Mouse (Mus musculus) heart, embryonic 15.5 days (tissue): ENCODE measurements around the gene Dnajb8. TPM values are rescaled to one million over a fixed set of nuclear protein-coding genes. Genes with fewer than 3 reads are reported as not detected.

ENCODE experiments used
- ATAC-seq: fragments of 200-750 bp; cut with Nextera tagmentation; replicated peaks from 2 replicates; pipeline ENCODE4 v1.8.0; 2017; ENCODE audit warnings: low read depth, moderate TSS enrichment; ENCODE audit not compliant: insufficient number of reproducible peaks, insufficient read depth, low FRiP score
- H3K27ac ChIP-seq: fragments of 300-500 bp; sonication (generic); 2 replicates; pipeline ENCODE4 v1.5.1; 2015; ENCODE audit warnings: mild to moderate bottlenecking, inconsistent platforms
- H3K27me3 ChIP-seq: fragments of 300-500 bp; sonication (generic); 2 replicates; pipeline ENCODE4 v1.6.1; 2015; ENCODE audit warnings: inconsistent platforms
- H3K36me3 ChIP-seq: fragments of 300-500 bp; sonication (generic); 2 replicates; pipeline ENCODE4 v1.6.1; 2015; ENCODE audit warnings: mild to moderate bottlenecking, inconsistent platforms
- H3K4me1 ChIP-seq: fragments of 300-500 bp; sonication (generic); replicated peaks from 2 replicates; pipeline ENCODE4 v1.6.1; 2015; ENCODE audit warnings: inconsistent platforms
- H3K4me2 ChIP-seq: fragments of 300-500 bp; sonication (generic); 2 replicates; pipeline ENCODE4 v1.6.1; 2015; ENCODE audit warnings: inconsistent platforms, mild to moderate bottlenecking, moderate library complexity
- H3K4me3 ChIP-seq: fragments of 300-500 bp; sonication (generic); 2 replicates; pipeline ENCODE4 v1.5.1; 2015; ENCODE audit warnings: mild to moderate bottlenecking, inconsistent platforms
- H3K9ac ChIP-seq: fragments of 300-500 bp; sonication (generic); 2 replicates; pipeline ENCODE4 v1.6.1; 2015; ENCODE audit warnings: mild to moderate bottlenecking, inconsistent platforms
- H3K9me3 ChIP-seq: fragments of 300-500 bp; sonication (generic); replicated peaks from 2 replicates; pipeline ENCODE4 v1.6.1; 2016; ENCODE audit warnings: inconsistent platforms
- WGBS: fragments of 180-500 bp; shearing (Covaris S2); methylation state at CpG from one replicate; pipeline ENCODE4 v1.1.7; 2015; ENCODE audit warnings: mixed read lengths; 5-methylcytosine and 5-hydroxymethylcytosine counted together
- polyA plus RNA-seq: library from polyadenylated mRNA; unstranded; fragments of >200 nt; fragmentation: Nextera tagmentation; extraction: Ambion mirVana; gene quantifications from 2 replicates; pipeline ENCODE4 v1.2.1, GENCODE M21; 2015

Dnajb8 gene
- polyA plus RNA-seq, 1 experiment from 2014 or later, result not detected

GRCm38 (mm10) chr6:88199718-88200692 is 22.1 kb upstream of the Dnajb8 start:
- peaks cover 52% of the 10 kb centered on the region for H3K4me1 ChIP-seq
- H3K27ac ChIP-seq, result no peak overlapping the region
- no peaks in the 10 kb centered on the region for H3K9me3 ChIP-seq
- 10% methylated on average over 50 of the region's 50 CpGs for WGBS
- H3K9ac ChIP-seq, result peak overlapping the region; percentile 56; the same call in 1 of the 2 replicates
- no peaks in the 10 kb centered on the region for H3K36me3 ChIP-seq
- H3K27me3 ChIP-seq, result peaks cover 98% of the 10 kb centered on the region
- peak overlapping the region; percentile 60 for H3K4me3 ChIP-seq
- H3K4me2 ChIP-seq, result peak overlapping the region; percentile 83
- ATAC-seq, result no peak

- no peaks in the 10 kb centered on the region for H3K36me3 ChIP-seq
- peaks cover 52% of the 10 kb centered on the region for H3K4me1 ChIP-seq
- 36% methylated on average over 20 of the region's 20 CpGs for WGBS
- H3K9ac ChIP-seq, result no peak overlapping the region
- no peak for ATAC-seq
- peaks cover 97% of the 10 kb centered on the region for H3K27me3 ChIP-seq
- H3K4me2 ChIP-seq, result peak overlapping the region; percentile 83
- H3K27ac ChIP-seq, result no peak overlapping the region
- peak overlapping the region; percentile 60 for H3K4me3 ChIP-seq
- H3K9me3 ChIP-seq, result no peaks in the 10 kb centered on the region
Measured at GRCm38 (mm10) chr6:88200693-88201609, 21.1 kb upstream of the Dnajb8 start.

GRCm38 (mm10) chr6:88201926-88202700 is 20.0 kb upstream of the Dnajb8 start:
- Histone ChIP-seq H3K9ac (peak overlapping the region; percentile 24; the same call in 1 of the 2 replicates), H3K4me2 (peak overlapping the region; percentile 83), H3K9me3 (no peaks in the 10 kb centered on the region), H3K27me3 (peaks cover 97% of the 10 kb centered on the region), H3K27ac (peak overlapping the region; percentile 81), H3K36me3 (no peaks in the 10 kb centered on the region), H3K4me1 (peaks cover 44% of the 10 kb centered on the region), H3K4me3 (peak overlapping the region; percentile 16; the same call in 1 of the 2 replicates)
- no peak for ATAC-seq
- 33% methylated on average over 15 of the region's 15 CpGs for WGBS

- Histone ChIP-seq H3K4me1 (peaks cover 34% of the 10 kb centered on the region), H3K36me3 (no peaks in the 10 kb centered on the region), H3K27me3 (peaks cover 95% of the 10 kb centered on the region), H3K9me3 (no peaks in the 10 kb centered on the region), H3K27ac (peak overlapping the region; percentile 81), H3K4me3 (0 out of 2 replicates have a peak overlapping the region, but pooled peaks have one; percentile 16), H3K9ac (no peak overlapping the region), H3K4me2 (peak overlapping the region; percentile 83)
- ATAC-seq, result peak; percentile 71
- WGBS, result 3% methylated on average over 24 of the region's 24 CpGs
Measured at GRCm38 (mm10) chr6:88202921-88203690, 19.0 kb upstream of the Dnajb8 start.

GRCm38 (mm10) chr6:88203791-88204405 is 18.2 kb upstream of the Dnajb8 start:
- Histone ChIP-seq H3K27me3 (peaks cover 94% of the 10 kb centered on the region), H3K4me1 (peaks cover 26% of the 10 kb centered on the region), H3K27ac (peak overlapping the region; percentile 67), H3K36me3 (no peaks in the 10 kb centered on the region), H3K4me2 (peak overlapping the region; percentile 83), H3K4me3 (no peak overlapping the region), H3K9me3 (no peaks in the 10 kb centered on the region), H3K9ac (no peak overlapping the region)
- ATAC-seq, result no peak
- WGBS, result 26% methylated on average over 10 of the region's 10 CpGs

- 21% methylated on average over 25 of the region's 25 CpGs for WGBS
- peaks cover 90% of the 10 kb centered on the region for H3K27me3 ChIP-seq
- no peak overlapping the region for H3K9ac ChIP-seq
- H3K36me3 ChIP-seq, result no peaks in the 10 kb centered on the region
- H3K4me2 ChIP-seq, result no peak overlapping the region
- ATAC-seq, result no peak
- no peak overlapping the region for H3K27ac ChIP-seq
- no peak overlapping the region for H3K4me3 ChIP-seq
- no peaks in the 10 kb centered on the region for H3K9me3 ChIP-seq
- peaks cover 17% of the 10 kb centered on the region for H3K4me1 ChIP-seq
Measured at GRCm38 (mm10) chr6:88204531-88205385, 17.3 kb upstream of the Dnajb8 start.

GRCm38 (mm10) chr6:88205386-88205700 is 16.7 kb upstream of the Dnajb8 start:
- no peak for ATAC-seq
- WGBS, result 44% methylated on average over 7 of the region's 7 CpGs
- Histone ChIP-seq H3K36me3 (no peaks in the 10 kb centered on the region), H3K4me1 (peaks cover 17% of the 10 kb centered on the region), H3K9me3 (no peaks in the 10 kb centered on the region), H3K4me3 (no peak overlapping the region), H3K9ac (no peak overlapping the region), H3K27me3 (peaks cover 85% of the 10 kb centered on the region), H3K27ac (no peak overlapping the region), H3K4me2 (no peak overlapping the region)

GRCm38 (mm10) chr6:88205937-88206336 is 16.1 kb upstream of the Dnajb8 start:
- H3K36me3 ChIP-seq, result no peaks in the 10 kb centered on the region
- no peak overlapping the region for H3K4me3 ChIP-seq
- H3K4me1 ChIP-seq, result peaks cover 17% of the 10 kb centered on the region
- no peak overlapping the region for H3K27ac ChIP-seq
- WGBS, result 31% methylated on average over 9 of the region's 9 CpGs
- peaks cover 79% of the 10 kb centered on the region for H3K27me3 ChIP-seq
- H3K9me3 ChIP-seq, result no peaks in the 10 kb centered on the region
- no peak overlapping the region for H3K4me2 ChIP-seq
- no peak overlapping the region for H3K9ac ChIP-seq
- ATAC-seq, result no peak

GRCm38 (mm10) chr6:88206566-88206965 is 15.5 kb upstream of the Dnajb8 start:
- Histone ChIP-seq H3K4me3 (no peak overlapping the region), H3K9ac (no peak overlapping the region), H3K36me3 (no peaks in the 10 kb centered on the region), H3K27ac (no peak overlapping the region), H3K9me3 (no peaks in the 10 kb centered on the region), H3K4me2 (no peak overlapping the region), H3K4me1 (peaks cover 17% of the 10 kb centered on the region), H3K27me3 (peaks cover 72% of the 10 kb centered on the region)
- WGBS, result 58% methylated on average over 7 of the region's 7 CpGs
- ATAC-seq, result no peak
